Mouse (Mus musculus) E14TG2a.4 (cell line): ENCODE measurements at regions not wholly inside any gene's neighbourhood (a gene's known extent, or its start where the extent isn't known, plus 50 kb on each side); places are given as distances from the start of the nearest gene placed in this dataset.

Source experiments
- CTCF ChIP-seq: conservative IDR thresholded peaks from 2 replicates; pipeline ENCODE4 v1.5.1; 2014; ENCODE audit warnings: low read length
- NANOG ChIP-seq: IDR thresholded peaks from 2 replicates; pipeline ENCODE4 v1.6.1; 2014; ENCODE audit warnings: borderline replicate concordance, low read length, mixed read lengths
- POU5F1 ChIP-seq: IDR thresholded peaks from 2 replicates; pipeline ENCODE4 v1.6.1; 2014; ENCODE audit warnings: low read length, borderline replicate concordance

- TF ChIP-seq CTCF = no peak
- no peak for TF ChIP-seq POU5F1
- TF ChIP-seq NANOG = no peak
Measured at GRCm38 (mm10) chr13:99745526-99745925, 155.4 kb downstream of the Cartpt start.
